Mouse (Mus musculus) myocyte (in vitro differentiated cells): Measurements from ENCODE around the gene Sash1.

Experiments
- E2F4 ChIP-seq: IDR thresholded peaks from one replicate; pipeline ENCODE4 v1.6.1; 2011; ENCODE audit warnings: mild to moderate bottlenecking, control low read depth, moderate library complexity; ENCODE audit not compliant: insufficient read depth
- POLR2A ChIP-seq: IDR thresholded peaks from one replicate; pipeline ENCODE4 v1.6.1; 2011; ENCODE audit warnings: low read depth, mild to moderate bottlenecking, control low read depth, moderate library complexity; ENCODE audit not compliant: insufficient read length
- TCF12 ChIP-seq: IDR thresholded peaks from one replicate; pipeline ENCODE4 v1.6.1; 2011; ENCODE audit warnings: mild to moderate bottlenecking, control low read depth; ENCODE audit not compliant: poor library complexity, insufficient read depth, severe bottlenecking
- USF1 ChIP-seq: IDR thresholded peaks from one replicate; pipeline ENCODE4 v1.6.1; 2011; ENCODE audit warnings: low read depth, mild to moderate bottlenecking, control low read depth, moderate library complexity

DNA sequence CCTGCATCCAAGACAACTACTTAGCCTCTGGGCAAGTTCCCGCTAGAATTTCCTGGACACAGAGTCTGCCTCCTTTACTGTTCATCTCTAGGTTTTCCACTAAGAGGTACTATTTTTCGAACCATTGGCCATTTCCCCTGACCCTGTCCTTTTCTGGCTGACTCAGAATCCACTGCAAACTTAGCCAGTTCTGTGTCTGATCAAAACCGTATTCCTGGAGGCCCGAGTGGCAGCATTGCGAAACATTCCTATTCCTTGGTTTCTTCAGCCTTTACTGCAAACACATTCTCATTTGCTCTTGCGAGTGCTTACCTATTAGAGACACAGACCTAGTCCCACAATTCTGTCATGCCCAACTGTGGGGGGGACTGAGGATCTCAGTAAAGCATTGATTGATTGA is 17.2 kb upstream of the Sash1 start:
- no peak for TF ChIP-seq TCF12
- TF ChIP-seq POLR2A, result no peak
- no peak for TF ChIP-seq USF1
- no peak for TF ChIP-seq E2F4
